Mouse (Mus musculus) forebrain, postnatal 0 days (tissue): ENCODE results near the gene Tti1. TPM values are rescaled to one million over a fixed set of nuclear protein-coding genes. Genes with fewer than 3 reads are reported as not detected.
"Not testable (repeated sequence)": the region's sequence is repeated elsewhere in the genome, so short reads cannot be mapped to it uniquely, and the experiment has no call there.

Experiments used
- ATAC-seq: fragments of 200-750 bp; cut with Nextera tagmentation; 2 replicates; pipeline ENCODE4 v1.8.0; 2017; ENCODE audit warnings: mild to moderate bottlenecking, moderate library complexity
- DNase-seq: peaks from one replicate; pipeline ENCODE4 v3.0.0-alpha.2; 2015
- H3K27ac ChIP-seq: fragments of 300-500 bp; sonication (generic); 2 replicates; pipeline ENCODE4 v1.5.1; 2014; ENCODE audit warnings: low read depth, mild to moderate bottlenecking, antibody characterized with exemption, low read length, moderate library complexity, mixed read lengths
- H3K27me3 ChIP-seq: fragments of 300-500 bp; sonication (generic); 2 replicates; pipeline ENCODE4 v1.6.1; 2014; ENCODE audit warnings: mild to moderate bottlenecking, low read length, mixed read lengths; ENCODE audit not compliant: insufficient read depth
- H3K36me3 ChIP-seq: fragments of 300-500 bp; sonication (generic); 2 replicates; pipeline ENCODE4 v1.6.1; 2014; ENCODE audit warnings: mild to moderate bottlenecking, moderate library complexity; ENCODE audit not compliant: insufficient read depth
- H3K4me1 ChIP-seq: fragments of 300-500 bp; sonication (generic); 2 replicates; pipeline ENCODE4 v1.6.1; 2014; ENCODE audit warnings: antibody characterized with exemption; ENCODE audit not compliant: insufficient read depth
- H3K4me2 ChIP-seq: fragments of 300-500 bp; sonication (generic); 2 replicates; pipeline ENCODE4 v1.6.1; 2014; ENCODE audit warnings: low read depth, mild to moderate bottlenecking, moderate library complexity
- H3K4me3 ChIP-seq: fragments of 300-500 bp; sonication (generic); 2 replicates; pipeline ENCODE4 v1.5.1; 2014; ENCODE audit warnings: low read depth, low read length, mixed read lengths
- H3K9ac ChIP-seq: fragments of 300-500 bp; sonication (generic); 2 replicates; pipeline ENCODE4 v1.6.1; 2014; ENCODE audit warnings: mild to moderate bottlenecking
- H3K9me3 ChIP-seq: fragments of 300-500 bp; sonication (generic); 2 replicates; pipeline ENCODE4 v1.6.1; 2016; ENCODE audit warnings: low read length
- CTCF ChIP-seq: sonication (generic); IDR thresholded peaks from 2 replicates; pipeline ENCODE4 v1.5.1; 2016; ENCODE audit warnings: antibody characterized with exemption, control low read depth, low read depth
- WGBS: fragments of 180-500 bp; shearing (Covaris S2); extraction: QIAGEN DNeasy Blood & Tissue Kit; methylation state at CpG from one replicate; pipeline ENCODE4 v1.1.7; 2014; 5-methylcytosine and 5-hydroxymethylcytosine counted together
- polyA plus RNA-seq: library from polyadenylated mRNA; unstranded; fragments of >200 nt; fragmentation: Nextera tagmentation; extraction: Ambion mirVana; gene quantifications from 2 replicates; pipeline ENCODE4 v1.2.1, GENCODE M21; 2015
- total RNA-seq: library from RNA; depleted of rRNA; stranded (reverse); fragments of >200 nt; gene quantifications from 2 replicates; pipeline ENCODE4 v1.2.3, GENCODE M21; 2014

Gene Tti1
- total and polyA plus RNA-seq, 2 experiments from 2014 or later, result 8.1 to 19.9 TPM

DNA sequence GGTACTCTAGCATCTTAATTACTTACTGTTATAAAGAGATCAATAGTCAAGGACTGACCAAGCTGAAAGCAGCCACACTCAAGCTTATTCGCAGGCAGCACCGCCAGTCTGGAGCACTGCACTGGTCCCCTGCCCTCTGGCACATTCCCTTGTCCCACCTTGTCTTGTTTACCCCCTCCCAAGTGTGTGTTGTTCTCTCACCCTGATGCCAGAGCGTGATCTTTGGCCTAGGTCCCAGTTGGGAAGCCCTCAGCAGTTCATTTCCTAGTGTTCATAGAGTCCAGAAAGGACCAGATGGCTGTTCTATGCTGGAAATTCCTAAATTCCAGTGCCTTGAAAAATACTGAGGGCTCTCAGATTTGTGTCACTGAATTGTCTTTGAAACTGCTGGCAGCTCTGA lies 28.8 kb upstream of the Tti1 start:
- 58% methylated on average over 3 of the region's 3 CpGs for WGBS
- no peak overlapping the region for H3K4me2 ChIP-seq
- no peak overlapping the region for H3K9ac ChIP-seq
- no peak for ATAC-seq
- peaks cover 51% of the 10 kb centered on the region for H3K36me3 ChIP-seq
- no peaks in the 10 kb centered on the region for H3K27me3 ChIP-seq
- DNase-seq, result no peak
- H3K4me1 ChIP-seq, result peaks cover 4% of the 10 kb centered on the region; the same call in 1 of the 2 replicates
- H3K4me3 ChIP-seq, result no peak overlapping the region
- no peaks in the 10 kb centered on the region for H3K9me3 ChIP-seq
- no peak for TF ChIP-seq CTCF
- no peak overlapping the region for H3K27ac ChIP-seq

GRCm38 (mm10) chr2:158055383-158055782 lies 27.1 kb upstream of the Tti1 start:
- not testable (repeated sequence) for H3K27me3 ChIP-seq, ATAC-seq, H3K4me2 ChIP-seq, H3K4me3 ChIP-seq, H3K27ac ChIP-seq, H3K9ac ChIP-seq, DNase-seq, H3K4me1 ChIP-seq, H3K9me3 ChIP-seq
- WGBS, result 89% methylated on average over 8 of the region's 8 CpGs
- H3K36me3 ChIP-seq, result peaks cover 43% of the 10 kb centered on the region
- peak; percentile 29; the same call in 1 of the 2 replicates for TF ChIP-seq CTCF

GRCm38 (mm10) chr2:158054596-158054995 lies 26.4 kb upstream of the Tti1 start:
- no peak for ATAC-seq

DNA sequence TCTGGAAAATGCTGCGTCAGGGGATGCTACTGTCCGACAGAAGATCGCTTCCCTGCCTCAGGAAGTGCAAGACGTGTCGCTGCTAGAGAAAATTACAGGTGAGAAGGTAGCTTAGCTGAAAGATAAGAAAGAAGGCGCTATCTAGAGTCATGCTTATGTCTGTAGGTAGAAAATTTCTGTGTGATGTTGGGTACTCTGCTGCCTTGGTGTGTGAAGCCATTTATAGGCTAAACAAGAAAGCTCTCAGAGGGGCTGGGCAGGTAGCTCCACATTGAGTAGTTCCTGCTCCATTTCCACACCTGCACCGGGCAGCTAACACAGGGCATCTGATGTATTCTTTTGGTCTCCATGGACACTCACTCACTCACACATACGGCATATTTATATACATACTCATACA lies 21.9 kb upstream of the Tti1 start:
- Histone ChIP-seq H3K9me3 (no peaks in the 10 kb centered on the region), H3K4me1 (no peaks in the 10 kb centered on the region), H3K4me3 (no peak overlapping the region), H3K27me3 (no peaks in the 10 kb centered on the region), H3K4me2 (no peak overlapping the region), H3K36me3 (peaks cover 47% of the 10 kb centered on the region), H3K9ac (no peak overlapping the region), H3K27ac (no peak overlapping the region)
- DNase-seq, result no peak
- no peak for TF ChIP-seq CTCF
- 92% methylated on average over 8 of the region's 8 CpGs for WGBS
- no peak for ATAC-seq

More at GRCm38 (mm10) chr2:158054596-158054995, 26.4 kb upstream of the Tti1 start:
- H3K36me3 ChIP-seq, result peaks cover 41% of the 10 kb centered on the region
- no peak for DNase-seq
- no peaks in the 10 kb centered on the region for H3K27me3 ChIP-seq
- no peak for TF ChIP-seq CTCF
- H3K27ac ChIP-seq, result no peak overlapping the region
- H3K4me2 ChIP-seq, result no peak overlapping the region
- no peak overlapping the region for H3K4me3 ChIP-seq
- H3K9ac ChIP-seq, result no peak overlapping the region
- H3K4me1 ChIP-seq, result peaks cover 4% of the 10 kb centered on the region; the same call in 1 of the 2 replicates
- WGBS, result 92% methylated on average over 3 of the region's 3 CpGs
- no peaks in the 10 kb centered on the region for H3K9me3 ChIP-seq

- no peak overlapping the region for H3K27ac ChIP-seq
- H3K9me3 ChIP-seq, result no peaks in the 10 kb centered on the region
- no peak overlapping the region for H3K4me3 ChIP-seq
- no peaks in the 10 kb centered on the region for H3K4me1 ChIP-seq
- no peak overlapping the region for H3K4me2 ChIP-seq
- TF ChIP-seq CTCF, result no peak
- no peaks in the 10 kb centered on the region for H3K27me3 ChIP-seq
- ATAC-seq (no peak), DNase-seq (no peak)
- 100% methylated on average over 1 of the region's 1 CpGs for WGBS
- no peak overlapping the region for H3K9ac ChIP-seq
- peaks cover 48% of the 10 kb centered on the region for H3K36me3 ChIP-seq
Observed at GRCm38 (mm10) chr2:158048718-158049117, 20.5 kb upstream of the Tti1 start.

GRCm38 (mm10) chr2:158047903-158048302 lies 19.7 kb upstream of the Tti1 start:
- DNase-seq, result peak; percentile 42
- Histone ChIP-seq H3K27ac (no peak overlapping the region), H3K4me1 (no peaks in the 10 kb centered on the region), H3K9me3 (no peaks in the 10 kb centered on the region), H3K36me3 (peaks cover 54% of the 10 kb centered on the region), H3K27me3 (no peaks in the 10 kb centered on the region), H3K4me3 (no peak overlapping the region), H3K4me2 (no peak overlapping the region), H3K9ac (no peak overlapping the region)
- no peak for ATAC-seq
- peak; percentile 68 for TF ChIP-seq CTCF
- WGBS, result 70% methylated on average over 3 of the region's 3 CpGs

- H3K9me3 ChIP-seq, result no peaks in the 10 kb centered on the region
- no peak overlapping the region for H3K4me3 ChIP-seq
- H3K4me1 ChIP-seq, result no peaks in the 10 kb centered on the region
- no peak overlapping the region for H3K27ac ChIP-seq
- WGBS, result 74% methylated on average over 4 of the region's 4 CpGs
- ATAC-seq (no peak), DNase-seq (no peak)
- H3K4me2 ChIP-seq, result no peak overlapping the region
- TF ChIP-seq CTCF, result no peak
- peaks cover 44% of the 10 kb centered on the region for H3K36me3 ChIP-seq
- no peaks in the 10 kb centered on the region for H3K27me3 ChIP-seq
- no peak overlapping the region for H3K9ac ChIP-seq
Observed at GRCm38 (mm10) chr2:158046186-158046585, 18.0 kb upstream of the Tti1 start.
